Mouse (Mus musculus) liver, postnatal 0 days (tissue): Measurements from ENCODE around the gene Zfp882. TPM values are rescaled to one million over a fixed set of nuclear protein-coding genes. Genes with fewer than 3 reads are reported as not detected.

ENCODE experiments used
- ATAC-seq: fragments of 200-750 bp; cut with Nextera tagmentation; 2 replicates; pipeline ENCODE4 v1.8.0; 2017; ENCODE audit warnings: mild to moderate bottlenecking, moderate library complexity
- DNase-seq: peaks from one replicate; pipeline ENCODE4 v3.0.0-alpha.2; 2016
- H3K27ac ChIP-seq: fragments of 300-500 bp; sonication (generic); 2 replicates; pipeline ENCODE4 v1.5.1; 2014; ENCODE audit warnings: antibody characterized with exemption, moderate library complexity, mild to moderate bottlenecking, low read depth
- H3K27me3 ChIP-seq: fragments of 300-500 bp; sonication (generic); 2 replicates; pipeline ENCODE4 v1.6.1; 2014; ENCODE audit warnings: low read length, control low read depth, mixed read lengths; ENCODE audit not compliant: insufficient read depth
- H3K36me3 ChIP-seq: fragments of 300-500 bp; sonication (generic); replicated peaks from 2 replicates; pipeline ENCODE4 v1.6.1; 2014; ENCODE audit warnings: mild to moderate bottlenecking, control low read depth, low read length, moderate library complexity, mixed read lengths; ENCODE audit not compliant: insufficient read depth
- H3K4me1 ChIP-seq: fragments of 300-500 bp; sonication (generic); 2 replicates; pipeline ENCODE4 v1.6.1; 2014; ENCODE audit warnings: antibody characterized with exemption, mild to moderate bottlenecking, control low read depth; ENCODE audit not compliant: insufficient read depth
- H3K4me2 ChIP-seq: fragments of 300-500 bp; sonication (generic); 2 replicates; pipeline ENCODE4 v1.6.1; 2014; ENCODE audit warnings: low read depth, mild to moderate bottlenecking, low read length, moderate library complexity, mixed read lengths
- H3K4me3 ChIP-seq: fragments of 300-500 bp; sonication (generic); 2 replicates; pipeline ENCODE4 v1.5.1; 2014; ENCODE audit warnings: low read depth, low read length
- H3K9ac ChIP-seq: fragments of 300-500 bp; sonication (generic); replicated peaks from 2 replicates; pipeline ENCODE4 v1.6.1; 2014; ENCODE audit warnings: mild to moderate bottlenecking, moderate library complexity
- H3K9me3 ChIP-seq: fragments of 300-500 bp; sonication (generic); 2 replicates; pipeline ENCODE4 v1.6.1; 2016; ENCODE audit warnings: mild to moderate bottlenecking, control low read depth, low read length, mixed read lengths
- CTCF ChIP-seq: sonication (generic); IDR thresholded peaks from 2 replicates; pipeline ENCODE4 v1.5.1; 2016; ENCODE audit warnings: antibody characterized with exemption, low read depth
- EP300 ChIP-seq: IDR thresholded peaks from 2 replicates; pipeline ENCODE4 v1.6.1; 2016; ENCODE audit warnings: antibody characterized with exemption, low read depth, mild to moderate bottlenecking
- WGBS: fragments of 180-500 bp; shearing (Covaris S2); extraction: QIAGEN DNeasy Blood & Tissue Kit; methylation state at CpG from one replicate; pipeline ENCODE4 v1.1.7; 2014; ENCODE audit not compliant: insufficient replicate concordance; 5-methylcytosine and 5-hydroxymethylcytosine counted together
- polyA plus RNA-seq: library from polyadenylated mRNA; unstranded; fragments of >200 nt; fragmentation: Nextera tagmentation; extraction: Ambion mirVana; gene quantifications from 2 replicates; pipeline ENCODE4 v1.2.1, GENCODE M21; 2015

Zfp882 gene
- polyA plus RNA-seq, 1 experiment from 2014 or later: 0.61 TPM

GRCm38 (mm10) chr8:71964051-71964450 is 55.6 kb downstream of the Zfp882 start:
- ATAC-seq (no peak), DNase-seq (no peak)
- 75% methylated on average over 3 of the region's 3 CpGs for WGBS
- no peak overlapping the region for H3K4me2 ChIP-seq
- TF ChIP-seq EP300 (no peak), CTCF (no peak)
- no peaks in the 10 kb centered on the region for H3K4me1 ChIP-seq
- H3K27ac ChIP-seq: no peak overlapping the region
- H3K4me3 ChIP-seq: no peak overlapping the region
- H3K9me3 ChIP-seq: 0 out of 2 replicates have a peak, but pooled peaks cover 3% of the 10 kb centered on the region
- H3K36me3 ChIP-seq: peaks cover 27% of the 10 kb centered on the region
- H3K9ac ChIP-seq: no peak overlapping the region
- H3K27me3 ChIP-seq: no peaks in the 10 kb centered on the region

- H3K27me3 ChIP-seq: no peaks in the 10 kb centered on the region
- 87% methylated on average over 2 of the region's 2 CpGs for WGBS
- H3K36me3 ChIP-seq: peaks cover 29% of the 10 kb centered on the region
- 0 out of 2 replicates have a peak, but pooled peaks cover 3% of the 10 kb centered on the region for H3K9me3 ChIP-seq
- no peak overlapping the region for H3K27ac ChIP-seq
- H3K4me2 ChIP-seq: no peak overlapping the region
- DNase-seq (no peak), ATAC-seq (no peak)
- H3K4me3 ChIP-seq: no peak overlapping the region
- H3K9ac ChIP-seq: no peak overlapping the region
- TF ChIP-seq CTCF: no peak
- H3K4me1 ChIP-seq: no peaks in the 10 kb centered on the region
These were observed 56.8 kb downstream of the Zfp882 start for GRCm38 (mm10) chr8:71965166-71965565.

Other genes starting within 250 kb of the Zfp882 start
- 0.25 and 0.36 TPM in 2 replicates for gene Unc13a, start 236.9 kb upstream of the Zfp882 start, polyA plus RNA-seq
- gene Jak3, start 232.3 kb upstream of the Zfp882 start, polyA plus RNA-seq: 4.3 and 4.6 TPM in 2 replicates
- 1.3 and 2.8 TPM in 2 replicates for gene Insl3, start 219.4 kb upstream of the Zfp882 start, polyA plus RNA-seq
- 3.0 TPM in 2 replicates for gene B3gnt3, start 206.8 kb upstream of the Zfp882 start, polyA plus RNA-seq
- 15.3 and 16.7 TPM in 2 replicates for gene Fcho1, start 182.9 kb upstream of the Zfp882 start, polyA plus RNA-seq
- 1.8 and 1.9 TPM in 2 replicates for gene Zfp709, start 26.6 kb upstream of the Zfp882 start, polyA plus RNA-seq
- gene Zfp617, start within 50 bp of the Zfp882 start, polyA plus RNA-seq: 4.1 and 5.2 TPM in 2 replicates
- gene Zfp961, start 42.4 kb downstream of the Zfp882 start, polyA plus RNA-seq: 5.0 and 5.6 TPM in 2 replicates
- gene Cyp4f18, start 101.0 kb downstream of the Zfp882 start, polyA plus RNA-seq: 4.8 and 5.8 TPM in 2 replicates
- gene Olfr372, start 132.6 kb downstream of the Zfp882 start, polyA plus RNA-seq: not detected in 2 replicates
- gene Olfr373, start 174.6 kb downstream of the Zfp882 start, polyA plus RNA-seq: 0.02 TPM in 1 of 2 replicates, not detected in the other
- gene Olfr374, start 198.4 kb downstream of the Zfp882 start, polyA plus RNA-seq: not detected in 2 replicates
- gene Tpm4, start 226.4 kb downstream of the Zfp882 start, polyA plus RNA-seq: 80.0 and 86.6 TPM in 2 replicates